Mouse (Mus musculus) neural tube, embryonic 11.5 days (tissue): ENCODE results near the gene F2rl3. TPM values are rescaled to one million over a fixed set of nuclear protein-coding genes. Genes with fewer than 3 reads are reported as not detected.

Experiments
- ATAC-seq: fragments of 200-750 bp; cut with Nextera tagmentation; 2 replicates; pipeline ENCODE4 v1.8.0; 2017; ENCODE audit warnings: moderate number of reproducible peaks, mild to moderate bottlenecking, moderate TSS enrichment, moderate library complexity; ENCODE audit not compliant: insufficient read depth, low FRiP score, low TSS enrichment
- DNase-seq: peaks from one replicate; pipeline ENCODE4 v3.0.0-alpha.2; 2015; ENCODE audit warnings: low spot score
- H3K27ac ChIP-seq: fragments of 300-500 bp; sonication (generic); 2 replicates; pipeline ENCODE4 v1.5.1; 2014; ENCODE audit warnings: low read depth, mild to moderate bottlenecking, low read length
- H3K27me3 ChIP-seq: fragments of 300-500 bp; sonication (generic); 2 replicates; pipeline ENCODE4 v1.6.1; 2014; ENCODE audit warnings: mild to moderate bottlenecking, low read length, mixed read lengths; ENCODE audit not compliant: control insufficient read depth, insufficient read depth
- H3K36me3 ChIP-seq: fragments of 300-500 bp; sonication (generic); 2 replicates; pipeline ENCODE4 v1.6.1; 2014; ENCODE audit warnings: mild to moderate bottlenecking, low read length, moderate library complexity, mixed read lengths; ENCODE audit not compliant: control insufficient read depth, insufficient read depth
- H3K4me1 ChIP-seq: fragments of 300-500 bp; sonication (generic); 2 replicates; pipeline ENCODE4 v1.6.1; 2014; ENCODE audit warnings: low read length, mixed read lengths; ENCODE audit not compliant: control insufficient read depth, insufficient read depth
- H3K4me2 ChIP-seq: fragments of 300-500 bp; sonication (generic); 2 replicates; pipeline ENCODE4 v1.6.1; 2014; ENCODE audit warnings: low read depth, mild to moderate bottlenecking, moderate library complexity
- H3K4me3 ChIP-seq: fragments of 300-500 bp; sonication (generic); 2 replicates; pipeline ENCODE4 v1.5.1; 2014; ENCODE audit warnings: low read depth, low read length
- H3K9ac ChIP-seq: fragments of 300-500 bp; sonication (generic); 2 replicates; pipeline ENCODE4 v1.6.1; 2014; ENCODE audit warnings: mild to moderate bottlenecking, low read length
- H3K9me3 ChIP-seq: fragments of 300-500 bp; sonication (generic); 2 replicates; pipeline ENCODE4 v1.6.1; 2016; ENCODE audit warnings: low read length; ENCODE audit not compliant: control insufficient read depth
- WGBS: fragments of 180-500 bp; shearing (Covaris S2); extraction: QIAGEN DNeasy Blood & Tissue Kit; methylation state at CpG from one replicate; pipeline ENCODE4 v1.1.7; 2014; 5-methylcytosine and 5-hydroxymethylcytosine counted together
- polyA plus RNA-seq: library from polyadenylated mRNA; unstranded; fragments of >200 nt; fragmentation: Nextera tagmentation; extraction: Ambion mirVana; gene quantifications from 2 replicates; pipeline ENCODE4 v1.2.1, GENCODE M21; 2014

The F2rl3 gene
- polyA plus RNA-seq, 1 experiment from 2014 or later, result 2.0 TPM

DNA sequence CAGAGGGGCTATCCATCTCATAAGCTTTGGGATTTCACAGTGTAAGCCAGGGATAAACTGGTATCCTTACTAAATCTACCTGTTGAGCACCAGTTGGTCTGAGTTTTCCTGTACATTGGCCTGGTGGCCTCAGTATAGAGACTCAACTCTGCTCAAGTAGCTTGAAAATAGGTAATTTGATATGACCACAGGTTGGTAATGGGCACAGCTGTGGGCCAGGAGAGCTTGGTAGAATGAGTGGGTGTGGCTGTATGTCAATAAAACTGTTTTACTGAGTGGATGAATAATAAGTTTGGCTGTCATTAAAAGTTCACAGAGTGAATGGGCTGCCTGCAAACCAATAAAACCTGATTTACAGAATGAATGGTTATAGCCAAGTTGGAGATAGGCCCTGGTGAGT is 24.8 kb upstream of the F2rl3 start:
- Histone ChIP-seq H3K27ac (no peak overlapping the region), H3K9ac (no peak overlapping the region), H3K4me1 (no peaks in the 10 kb centered on the region), H3K4me2 (no peak overlapping the region), H3K36me3 (peaks cover 37% of the 10 kb centered on the region), H3K9me3 (no peaks in the 10 kb centered on the region), H3K27me3 (no peaks in the 10 kb centered on the region), H3K4me3 (no peak overlapping the region)
- DNase-seq, result no peak
- ATAC-seq, result no peak

DNA sequence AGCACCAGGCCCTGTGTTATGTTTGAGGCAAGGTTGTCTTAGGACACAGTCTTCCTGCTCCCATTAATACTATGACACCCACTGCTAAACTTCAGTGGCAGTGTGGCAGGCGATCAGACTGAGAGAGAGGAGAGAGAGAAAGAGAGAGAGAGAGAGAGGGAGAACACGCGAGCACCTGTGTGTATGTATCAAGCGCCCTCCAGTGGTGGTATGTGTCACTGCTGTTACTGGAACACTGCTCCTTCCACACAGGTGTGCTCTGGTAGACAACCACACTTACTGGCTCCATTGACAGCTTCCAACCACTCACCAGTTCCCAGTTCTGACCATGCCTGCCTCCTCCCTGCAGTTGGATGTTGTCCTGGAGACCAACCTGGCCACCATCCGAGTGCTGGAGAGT is 15.6 kb upstream of the F2rl3 start:
- Histone ChIP-seq H3K27me3 (no peaks in the 10 kb centered on the region), H3K27ac (no peak overlapping the region), H3K9ac (no peak overlapping the region), H3K9me3 (no peaks in the 10 kb centered on the region), H3K4me3 (no peak overlapping the region), H3K4me2 (no peak overlapping the region), H3K4me1 (no peaks in the 10 kb centered on the region), H3K36me3 (peaks cover 36% of the 10 kb centered on the region)
- WGBS, result 53% methylated on average over 5 of the region's 5 CpGs
- ATAC-seq (no peak), DNase-seq (peak; percentile 52)

- Histone ChIP-seq H3K9ac (no peak overlapping the region), H3K4me1 (no peaks in the 10 kb centered on the region), H3K36me3 (peaks cover 38% of the 10 kb centered on the region), H3K4me2 (no peak overlapping the region), H3K27ac (no peak overlapping the region), H3K27me3 (no peaks in the 10 kb centered on the region), H3K4me3 (no peak overlapping the region), H3K9me3 (no peaks in the 10 kb centered on the region)
- ATAC-seq, result no peak
- WGBS, result 95% methylated on average over 26 of the region's 26 CpGs
- no peak for DNase-seq
Observed at GRCm38 (mm10) chr8:72749846-72750245, 11.8 kb upstream of the F2rl3 start.

- Histone ChIP-seq H3K9ac (no peak overlapping the region), H3K9me3 (no peaks in the 10 kb centered on the region), H3K4me2 (no peak overlapping the region), H3K36me3 (peaks cover 35% of the 10 kb centered on the region), H3K4me1 (no peaks in the 10 kb centered on the region), H3K4me3 (no peak overlapping the region), H3K27ac (no peak overlapping the region), H3K27me3 (no peaks in the 10 kb centered on the region)
- ATAC-seq (no peak), DNase-seq (no peak)
- WGBS, result 95% methylated on average over 6 of the region's 6 CpGs
Observed at GRCm38 (mm10) chr8:72750266-72750665, 11.4 kb upstream of the F2rl3 start.

DNA sequence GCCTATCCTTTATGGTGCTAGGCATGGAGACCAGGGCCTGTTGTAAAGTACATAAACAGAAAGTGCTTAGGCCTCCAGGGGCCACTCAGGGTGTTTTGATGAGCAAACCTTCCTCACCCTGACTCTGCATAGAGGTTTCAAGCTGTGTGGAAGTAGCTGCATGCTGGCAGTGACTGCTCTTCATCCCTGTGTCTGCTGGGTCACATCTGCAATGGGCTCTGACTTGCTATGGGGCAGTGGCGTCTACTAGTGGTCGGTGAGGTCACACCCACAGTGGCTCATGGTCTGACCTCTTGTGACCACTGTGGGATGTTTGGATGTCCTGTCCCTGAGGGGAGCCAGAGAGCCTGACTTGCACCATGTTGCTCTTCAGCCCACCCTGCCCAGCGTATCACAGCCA is 10.6 kb upstream of the F2rl3 start:
- Histone ChIP-seq H3K9ac (no peak overlapping the region), H3K9me3 (no peaks in the 10 kb centered on the region), H3K4me1 (no peaks in the 10 kb centered on the region), H3K27me3 (no peaks in the 10 kb centered on the region), H3K4me3 (no peak overlapping the region), H3K36me3 (peaks cover 34% of the 10 kb centered on the region), H3K27ac (no peak overlapping the region), H3K4me2 (no peak overlapping the region)
- DNase-seq (no peak), ATAC-seq (no peak)
- 81% methylated on average over 3 of the region's 3 CpGs for WGBS

- H3K36me3 ChIP-seq, result peaks cover 30% of the 10 kb centered on the region
Observed at GRCm38 (mm10) chr8:72752289-72752688, 9.4 kb upstream of the F2rl3 start.

GRCm38 (mm10) chr8:72753165-72753564 is 8.5 kb upstream of the F2rl3 start:
- Histone ChIP-seq H3K27me3 (no peaks in the 10 kb centered on the region), H3K4me2 (no peak overlapping the region), H3K9ac (no peak overlapping the region), H3K4me1 (no peaks in the 10 kb centered on the region), H3K9me3 (no peaks in the 10 kb centered on the region), H3K36me3 (peaks cover 28% of the 10 kb centered on the region), H3K4me3 (no peak overlapping the region), H3K27ac (no peak overlapping the region)
- no peak for ATAC-seq
- WGBS, result 93% methylated on average over 9 of the region's 9 CpGs
- no peak for DNase-seq

More at GRCm38 (mm10) chr8:72752289-72752688, 9.4 kb upstream of the F2rl3 start:
- no peak overlapping the region for H3K4me3 ChIP-seq
- H3K4me2 ChIP-seq, result no peak overlapping the region
- H3K9me3 ChIP-seq, result no peaks in the 10 kb centered on the region
- ATAC-seq (no peak), DNase-seq (no peak)
- H3K27ac ChIP-seq, result no peak overlapping the region
- no peaks in the 10 kb centered on the region for H3K27me3 ChIP-seq
- H3K9ac ChIP-seq, result no peak overlapping the region
- H3K4me1 ChIP-seq, result no peaks in the 10 kb centered on the region
- 82% methylated on average over 3 of the region's 3 CpGs for WGBS

- no peaks in the 10 kb centered on the region for H3K9me3 ChIP-seq
- H3K4me3 ChIP-seq, result no peak overlapping the region
- no peaks in the 10 kb centered on the region for H3K4me1 ChIP-seq
- no peak overlapping the region for H3K27ac ChIP-seq
- H3K27me3 ChIP-seq, result no peaks in the 10 kb centered on the region
- H3K4me2 ChIP-seq, result no peak overlapping the region
- no peak for DNase-seq
- ATAC-seq, result no peak
- H3K9ac ChIP-seq, result no peak overlapping the region
- H3K36me3 ChIP-seq, result peaks cover 28% of the 10 kb centered on the region
- 96% methylated on average over 2 of the region's 2 CpGs for WGBS
Observed at GRCm38 (mm10) chr8:72753781-72754180, 7.9 kb upstream of the F2rl3 start.

GRCm38 (mm10) chr8:72756031-72756430 is 5.6 kb upstream of the F2rl3 start:
- 95% methylated on average over 2 of the region's 2 CpGs for WGBS
- Histone ChIP-seq H3K4me2 (no peak overlapping the region), H3K9ac (no peak overlapping the region), H3K4me1 (no peaks in the 10 kb centered on the region), H3K4me3 (no peak overlapping the region), H3K27ac (no peak overlapping the region), H3K27me3 (no peaks in the 10 kb centered on the region), H3K36me3 (peaks cover 22% of the 10 kb centered on the region), H3K9me3 (no peaks in the 10 kb centered on the region)
- DNase-seq (no peak), ATAC-seq (no peak)
